Comparison of ENCODE assay signal across 8 mouse cellular contexts in genomic region chr1:192770130-192770494, GRCm38 (mm10). TPM values are rescaled to one million over a fixed set of nuclear protein-coding genes. Genes with fewer than 3 reads are reported as not detected.
DNase-seq lines count a peak whose midpoint lies in the region; ATAC-seq and TF ChIP-seq lines count a peak whose summit lies in the region.

No protein-coding gene starts in this region.

- H3K36me3 ChIP-seq in forebrain, embryonic 14.5 days (ENCODE audit: control insufficient read depth, insufficient read depth, low read length), result no peaks in the 10 kb centered on the region

- peak overlapping the region; percentile 63 for H3K4me3 ChIP-seq in forebrain, embryonic 14.5 days (ENCODE audit: low read depth, low read length)

- TF ChIP-seq CTCF in brain, embryonic 14.5 days (IDR thresholded peaks at IDR 0.05; ENCODE audit: borderline replicate concordance, extremely low read depth, insufficient read depth, insufficient read length), result no peak

- DNase-seq in left cerebral cortex, adult 18-20 months (ENCODE audit: low spot score in 2 of 2), result peak; percentile 35 to 50
- no peak for DNase-seq in left cerebral cortex, postnatal 10 days (ENCODE audit: extremely low spot score in 1 of 2, low spot score in 2 of 2)
- DNase-seq in brain, embryonic 14.5 days (ENCODE audit: low read depth), result peak; percentile 90
- DNase-seq in forebrain, embryonic 14.5 days (ENCODE audit: low spot score), result peak; percentile 81
- peak; percentile 53 to 57 for DNase-seq in layer of hippocampus, adult 8-10 months (ENCODE audit: low spot score in 2 of 2)
- peak; percentile 49 for DNase-seq in mesoderm, embryonic 11.5 days (ENCODE audit: low read depth, low spot score)
- peak; percentile 82 for DNase-seq in telencephalon, adult 2 months (ENCODE audit: low read depth, low spot score)

- peak overlapping the region; percentile 97 for H3K9ac ChIP-seq in forebrain, embryonic 14.5 days (ENCODE audit: low read length)

- H3K27ac ChIP-seq in forebrain, embryonic 14.5 days (ENCODE audit: low read depth, low read length), result peak overlapping the region; percentile 84

- H3K9me3 ChIP-seq in forebrain, embryonic 14.5 days (replicated peaks; ENCODE audit: control insufficient read depth, low read length), result no peaks in the 10 kb centered on the region

- peak; percentile 93 for ATAC-seq in forebrain, embryonic 14.5 days
- no peak for ATAC-seq in erythroid progenitor cell, adult 5-6 weeks (replicated peaks; ENCODE audit: low FRiP score, poor library complexity, severe bottlenecking)

- peak overlapping the region; percentile 99 for H3K4me2 ChIP-seq in forebrain, embryonic 14.5 days (ENCODE audit: low read length)

- 7% methylated on average over 10 of the region's 10 CpGs for WGBS in forebrain, embryonic 14.5 days

- H3K27me3 ChIP-seq in forebrain, embryonic 14.5 days (replicated peaks; ENCODE audit: control insufficient read depth, insufficient read depth, low read length), result no peaks in the 10 kb centered on the region

- peaks cover 8% of the 10 kb centered on the region for H3K4me1 ChIP-seq in forebrain, embryonic 14.5 days (ENCODE audit: control insufficient read depth, insufficient read depth, low read length)

- peak; percentile 41; the same call in 1 of the 2 replicates for TF ChIP-seq POLR2A in brain, embryonic 14.5 days (IDR thresholded peaks at IDR 0.05; ENCODE audit: borderline replicate concordance, extremely low read depth, insufficient read depth, insufficient read length, poor library complexity, severe bottlenecking)

- intact Hi-C loops in left cerebral cortex, postnatal 10 days (cut with DNase I), result no loop called here

RNA-seq across cellular contexts. Expression of gene Hhat, which starts 0.9 kb away (rescaled TPM):
- total RNA-seq in left cerebral cortex, adult 18-20 months (2021), result 1 to 10 TPM; 1.3 to 1.7 TPM
- 1 to 10 TPM; 1.7 to 1.8 TPM for total RNA-seq in left cerebral cortex, postnatal 10 days (2021)
- polyA plus RNA-seq in brain, embryonic 14.5 days (2012; rRNA removed), result 3.8 TPM in 2 replicates
- polyA plus RNA-seq in forebrain, embryonic 14.5 days (2014; fragmentation: Nextera tagmentation; extraction: Ambion mirVana), result 3.5 and 3.8 TPM in 2 replicates
- 1 to 10 TPM; 1.4 to 2.1 (median 1.7) TPM for total RNA-seq in layer of hippocampus, adult 8-10 months (2022)
- not detected in 2 replicates for total RNA-seq in erythroid progenitor cell, adult 5-6 weeks (2015; ENCODE audit: low replicate concordance)
- 0.51 TPM in 1 of 2 replicates, not detected in the other for total RNA-seq in erythroid progenitor cell, adult 5-6 weeks (2017; ENCODE audit: low replicate concordance)

Comparison
In these comparisons a context has a peak if more than half of its experiments do, and no peak if none do; other contexts are left out.
1. DNase-seq: peak in left cerebral cortex, adult 18-20 months (2 of 2), brain, embryonic 14.5 days (single experiment), forebrain, embryonic 14.5 days (single experiment), layer of hippocampus, adult 8-10 months (2 of 2), mesoderm, embryonic 11.5 days (single experiment) and telencephalon, adult 2 months (single experiment); none in left cerebral cortex, postnatal 10 days (0 of 2).